Mouse (Mus musculus): Measurements from ENCODE around the gene Fam171b. TPM values are rescaled to one million over a fixed set of nuclear protein-coding genes. Genes with fewer than 3 reads are reported as not detected.

Fam171b gene
- under 1 TPM in 1 of 2 experiments, not detected in 1; 0.14 TPM for polyA plus RNA-seq (2017; shearing (Covaris generic))

DNA sequence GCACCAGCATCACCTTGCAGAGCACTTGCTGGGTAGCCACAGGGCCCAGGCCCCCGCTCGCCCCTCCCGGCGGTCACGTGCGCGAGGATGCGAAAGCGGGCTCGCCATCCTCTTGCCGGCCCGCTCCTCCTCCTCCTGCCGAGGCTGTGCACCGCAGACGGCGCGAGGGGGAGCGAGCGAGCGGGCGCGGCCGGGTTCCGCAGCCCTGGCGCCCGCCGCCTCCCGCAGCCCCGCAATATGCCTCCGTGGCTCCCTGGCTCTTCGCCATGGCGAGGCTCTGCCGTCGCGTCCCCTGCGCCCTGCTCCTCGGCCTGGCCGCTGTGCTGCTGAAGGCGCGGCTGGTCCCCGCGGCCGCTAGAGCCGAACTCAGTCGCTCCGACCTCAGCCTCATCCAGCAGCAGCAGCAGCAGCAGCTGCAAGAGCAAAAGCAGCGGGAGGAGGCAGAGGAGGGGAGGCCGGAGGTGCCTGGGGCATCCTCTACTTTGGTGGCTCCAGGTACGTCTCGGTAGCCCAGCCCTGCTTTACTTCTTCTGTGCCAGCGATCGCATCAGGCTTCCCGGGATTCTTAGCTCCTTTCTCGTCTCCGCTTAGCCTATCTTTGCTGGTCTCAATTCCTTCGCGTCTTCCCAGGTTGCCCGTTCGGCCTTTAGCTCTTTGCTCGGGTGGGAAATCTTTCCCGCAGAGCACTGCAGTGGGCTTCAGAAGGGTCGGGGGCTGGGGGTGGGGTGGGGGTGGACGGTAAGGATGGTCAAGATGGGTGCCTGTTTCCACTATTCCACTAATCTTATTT is at the start of gene Fam171b:
Gene Fam171b, plus strand, starts transcription at position 154 of the 790 bp plus-strand sequence.

Other genes with a start within 250 kb of the Fam171b start
- 100 to 1,000 TPM; 105 to 117 TPM for gene Zc3h15, start 168.2 kb upstream of the Fam171b start, polyA plus RNA-seq (2017; shearing (Covaris generic))
- gene Itgav, start 88.2 kb upstream of the Fam171b start, polyA plus RNA-seq (2017; shearing (Covaris generic)): 10 to 100 TPM; 38.5 to 70.0 TPM
- not detected for gene Zswim2, start 128.6 kb downstream of the Fam171b start, polyA plus RNA-seq (2017; shearing (Covaris generic))
- gene Gm13698, start 143.1 kb downstream of the Fam171b start, polyA plus RNA-seq (2017; shearing (Covaris generic)): under 1 TPM in 1 of 2 experiments, not detected in 1; 0.16 TPM
- gene Gm13693, start 148.9 kb downstream of the Fam171b start, polyA plus RNA-seq (2017; shearing (Covaris generic)): under 1 TPM in 1 of 2 experiments, not detected in 1; 0.16 TPM
- not detected for gene Gm13695, start 154.7 kb downstream of the Fam171b start, polyA plus RNA-seq (2017; shearing (Covaris generic))
- gene Gm13696, start 160.5 kb downstream of the Fam171b start, polyA plus RNA-seq (2017; shearing (Covaris generic)): under 1 TPM in 1 of 2 experiments, not detected in 1; 0.16 TPM
- under 1 TPM in 1 of 2 experiments, not detected in 1; 0.16 TPM for gene Gm13694, start 166.3 kb downstream of the Fam171b start, polyA plus RNA-seq (2017; shearing (Covaris generic))
- under 1 TPM in 1 of 2 experiments, not detected in 1; 0.16 TPM for gene Gm13697, start 172.1 kb downstream of the Fam171b start, polyA plus RNA-seq (2017; shearing (Covaris generic))
- under 1 TPM in 1 of 2 experiments, not detected in 1; 0.16 TPM for gene Gm13691, start 177.9 kb downstream of the Fam171b start, polyA plus RNA-seq (2017; shearing (Covaris generic))